Mouse (Mus musculus) left cerebral cortex, adult 8-10 months (tissue): ENCODE data around the gene Ppp1r37. TPM values are rescaled to one million over a fixed set of nuclear protein-coding genes. Genes with fewer than 3 reads are reported as not detected.
"Not testable (repeated sequence)": the region's sequence is repeated elsewhere in the genome, so short reads cannot be mapped to it uniquely, and the experiment has no call there.

ENCODE experiments used
- DNase-seq, 2 experiments: peaks; one replicate each; pipeline ENCODE4 v3.0.0; 2022; ENCODE audit warnings: low spot score in 2 of 2
- total RNA-seq, 4 experiments: library from RNA; stranded (reverse); gene quantifications; 2 replicates each; pipeline ENCODE4 v1.2.4; 2022

The Ppp1r37 gene
- total RNA-seq: 100 to 1,000 TPM; 118 to 134 (median 124) TPM

DNA sequence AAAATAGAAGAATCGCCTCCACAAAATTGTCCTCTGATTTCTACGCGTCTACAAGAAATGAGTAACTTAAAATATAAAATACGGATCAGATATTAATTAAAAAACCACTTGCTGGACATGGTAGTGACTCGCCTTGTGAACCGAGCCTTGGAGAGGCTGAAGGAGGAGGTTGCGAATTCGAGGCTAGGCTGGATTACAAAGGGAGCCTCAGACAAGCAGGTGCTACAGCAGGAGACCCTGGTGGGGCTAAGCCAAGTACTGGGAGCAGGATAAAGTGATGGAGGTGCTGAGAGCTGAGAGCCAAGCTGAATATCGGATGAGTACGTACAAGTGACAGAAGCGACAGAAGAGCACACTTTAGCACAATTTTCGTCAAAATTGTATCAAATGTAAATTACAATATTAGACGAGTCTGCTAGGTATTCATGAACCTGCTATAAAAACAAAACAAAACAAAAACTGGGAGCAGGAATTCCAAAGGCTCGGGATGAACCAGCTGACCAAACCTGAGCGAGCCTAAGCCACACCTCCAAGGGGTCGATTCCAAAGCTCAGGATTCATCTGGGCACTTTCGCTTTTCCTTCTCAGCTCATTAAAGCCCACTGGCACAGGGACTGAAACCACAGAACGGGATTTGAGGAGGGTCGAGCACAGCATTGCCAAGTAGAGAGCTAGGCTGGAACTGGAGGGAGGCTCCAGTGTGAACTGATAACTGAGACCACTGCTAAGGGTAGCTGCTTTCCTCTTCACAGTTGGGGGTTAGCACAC is at the start of gene Ppp1r37:
TSS of gene Ppp1r37 (minus strand) at position 434 of the 768 bp plus-strand sequence.
- no peak for DNase-seq

- no peak for DNase-seq
Observed at GRCm38 (mm10) chr7:19610969-19611368, 48.1 kb upstream of the Ppp1r37 start.

GRCm38 (mm10) chr7:19609641-19610332 is 46.9 kb upstream of the Ppp1r37 start:
- no peak for DNase-seq

DNA sequence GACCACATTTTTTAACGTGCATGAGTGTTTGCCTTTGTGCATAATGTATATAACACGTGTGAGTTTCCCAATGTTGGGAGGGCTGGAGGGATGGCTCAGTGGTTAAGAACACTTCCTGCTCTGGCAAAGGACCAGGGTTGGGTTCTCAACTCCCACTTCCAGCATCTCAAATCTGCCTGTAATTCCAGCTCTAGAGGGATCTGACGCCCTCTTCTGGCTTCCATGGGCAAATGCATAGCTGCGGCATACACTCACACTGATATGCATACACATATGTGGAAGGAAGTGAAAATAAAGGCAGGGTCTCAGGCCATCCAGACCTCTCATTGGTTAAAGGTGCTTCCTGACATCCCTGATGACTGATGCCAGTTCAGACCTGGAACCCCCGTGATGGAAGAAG is 44.4 kb upstream of the Ppp1r37 start:
- DNase-seq: no peak

GRCm38 (mm10) chr7:19604606-19605214 is 41.8 kb upstream of the Ppp1r37 start:
- not testable (repeated sequence) for DNase-seq

DNA sequence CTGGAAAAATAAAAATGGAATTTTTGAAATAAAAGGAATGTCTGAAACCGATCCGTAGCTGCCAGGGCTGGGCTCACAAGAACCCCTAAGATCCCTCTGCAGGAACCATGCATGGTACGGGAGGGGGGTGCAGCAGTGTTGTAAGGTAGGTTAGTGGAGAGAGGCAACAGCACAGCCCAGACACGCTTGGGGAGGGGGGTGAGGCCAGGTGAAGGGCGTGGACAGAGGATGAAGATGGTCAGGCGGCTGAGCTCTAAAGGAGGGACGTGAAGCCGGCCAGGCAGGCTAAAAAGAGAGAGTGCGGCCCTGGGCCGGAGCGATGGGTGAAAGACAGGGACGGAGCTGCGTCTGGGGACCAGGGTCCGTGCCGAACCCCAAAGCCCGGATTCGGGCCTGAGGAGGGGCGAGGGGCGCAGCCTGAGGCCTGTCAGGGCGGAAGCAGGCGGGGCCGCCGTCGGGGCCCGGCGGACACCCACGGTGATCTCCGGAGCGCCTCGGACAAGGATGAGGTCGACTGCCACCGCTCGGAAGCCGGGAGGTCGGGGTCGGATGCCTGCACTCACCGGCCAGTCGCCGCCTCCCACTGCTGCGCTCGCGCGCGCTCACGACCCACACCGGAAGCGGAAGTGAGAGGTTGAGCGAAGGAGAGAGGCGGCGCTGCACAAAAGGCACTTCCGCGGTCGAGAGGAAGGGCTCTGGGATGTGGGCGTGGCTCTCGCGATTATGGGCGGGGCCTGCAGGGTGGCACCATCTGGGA is 41.2 kb upstream of the Ppp1r37 start, which contains the start of gene Clasrp:
TSS of gene Clasrp (minus strand) at position 638 of the 757 bp plus-strand sequence.
- peak; percentile 84 to 93 for DNase-seq

- DNase-seq: no peak
Observed at GRCm38 (mm10) chr7:19603055-19603454, 40.2 kb upstream of the Ppp1r37 start.

DNA sequence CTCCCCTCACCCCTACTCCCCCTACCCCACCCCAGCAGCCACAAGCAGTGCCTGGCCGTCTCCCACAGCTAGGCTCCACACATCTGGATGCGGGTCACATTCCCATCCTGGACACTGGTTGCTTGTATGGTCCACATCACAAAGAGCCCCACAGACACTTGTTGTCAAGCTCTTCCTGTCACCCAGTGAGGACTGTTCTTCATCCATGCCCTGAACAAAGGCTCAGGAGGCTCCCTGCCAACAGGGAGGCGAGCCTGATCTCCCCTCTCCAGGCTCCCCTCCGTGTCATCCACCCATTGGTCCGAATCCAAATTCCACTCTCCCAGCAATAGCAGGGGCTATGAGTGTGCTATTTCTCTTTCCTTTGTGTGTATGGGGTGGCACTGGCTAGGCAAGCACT is 37.7 kb upstream of the Ppp1r37 start:
- DNase-seq: peak in 1 of 2 experiments; percentile 75

GRCm38 (mm10) chr7:19593061-19593730 is 30.3 kb upstream of the Ppp1r37 start:
- DNase-seq: no peak

DNA sequence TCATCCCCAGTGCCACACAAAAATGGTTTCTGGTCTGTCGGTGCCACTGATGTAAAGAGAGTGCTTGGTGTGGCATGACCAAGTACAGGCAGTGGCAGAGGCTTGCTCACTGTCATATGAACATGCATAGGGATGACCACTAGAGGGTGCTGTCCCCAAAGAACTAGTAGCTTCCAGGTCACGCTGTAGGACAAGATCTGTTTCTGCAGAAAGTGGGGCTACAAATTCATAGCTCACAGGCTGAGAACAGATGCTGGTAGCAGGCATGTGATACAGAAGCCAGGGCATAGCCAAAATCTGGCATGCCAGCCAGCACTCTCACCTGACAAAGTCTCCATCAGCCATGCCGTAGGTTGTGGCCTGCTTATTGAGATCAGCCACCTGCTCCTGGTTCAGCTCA is 27.0 kb upstream of the Ppp1r37 start:
- DNase-seq: peak in 1 of 2 experiments; percentile 76

- DNase-seq: no peak
Observed at GRCm38 (mm10) chr7:19589207-19589606, 26.3 kb upstream of the Ppp1r37 start.

- DNase-seq: no peak
Observed at GRCm38 (mm10) chr7:19586269-19586668, 23.4 kb upstream of the Ppp1r37 start.

DNA sequence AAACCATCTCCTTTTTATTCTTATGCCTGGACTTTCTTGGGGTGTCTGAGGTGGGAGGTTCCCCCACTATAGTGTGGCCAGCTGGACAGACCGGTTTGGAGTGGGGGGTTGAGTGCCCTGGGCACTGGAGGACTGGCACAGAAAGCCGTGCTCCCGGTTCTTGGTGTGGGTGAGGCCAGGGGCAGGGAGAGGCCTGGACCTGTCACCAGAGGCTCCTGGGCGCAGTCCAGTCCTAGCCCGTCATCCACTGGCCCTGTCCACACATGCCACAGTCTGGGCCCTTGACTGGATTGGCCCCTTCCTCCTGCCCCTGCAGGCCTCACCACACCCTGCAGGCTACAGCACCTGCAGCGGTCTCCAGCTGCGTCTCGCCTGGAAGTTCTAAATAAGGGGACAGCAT is 17.8 kb upstream of the Ppp1r37 start:
- DNase-seq: no peak

DNA sequence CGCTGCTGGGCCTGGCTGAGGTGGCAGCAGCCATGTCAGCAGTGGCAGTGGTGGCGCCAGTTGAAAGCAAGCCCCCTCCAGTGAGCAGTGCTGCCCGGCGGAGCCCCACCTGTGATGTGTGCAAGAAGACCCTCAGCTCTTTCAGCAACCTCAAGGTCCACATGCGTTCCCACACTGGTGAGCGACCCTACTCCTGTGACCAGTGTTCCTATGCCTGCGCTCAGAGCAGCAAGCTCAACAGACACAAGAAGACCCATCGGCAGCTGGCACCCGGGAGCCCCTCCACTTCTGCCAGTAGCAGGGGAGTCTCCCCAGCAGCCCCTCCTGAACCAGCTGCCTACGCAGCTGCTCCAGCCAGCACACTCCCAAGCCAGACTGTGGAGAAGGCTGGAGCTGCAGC is 16.9 kb upstream of the Ppp1r37 start:
- no peak for DNase-seq

- DNase-seq: no peak
Observed at GRCm38 (mm10) chr7:19578436-19578835, 15.6 kb upstream of the Ppp1r37 start.

- DNase-seq: no peak
Observed at GRCm38 (mm10) chr7:19577877-19578414, 15.1 kb upstream of the Ppp1r37 start.

DNA sequence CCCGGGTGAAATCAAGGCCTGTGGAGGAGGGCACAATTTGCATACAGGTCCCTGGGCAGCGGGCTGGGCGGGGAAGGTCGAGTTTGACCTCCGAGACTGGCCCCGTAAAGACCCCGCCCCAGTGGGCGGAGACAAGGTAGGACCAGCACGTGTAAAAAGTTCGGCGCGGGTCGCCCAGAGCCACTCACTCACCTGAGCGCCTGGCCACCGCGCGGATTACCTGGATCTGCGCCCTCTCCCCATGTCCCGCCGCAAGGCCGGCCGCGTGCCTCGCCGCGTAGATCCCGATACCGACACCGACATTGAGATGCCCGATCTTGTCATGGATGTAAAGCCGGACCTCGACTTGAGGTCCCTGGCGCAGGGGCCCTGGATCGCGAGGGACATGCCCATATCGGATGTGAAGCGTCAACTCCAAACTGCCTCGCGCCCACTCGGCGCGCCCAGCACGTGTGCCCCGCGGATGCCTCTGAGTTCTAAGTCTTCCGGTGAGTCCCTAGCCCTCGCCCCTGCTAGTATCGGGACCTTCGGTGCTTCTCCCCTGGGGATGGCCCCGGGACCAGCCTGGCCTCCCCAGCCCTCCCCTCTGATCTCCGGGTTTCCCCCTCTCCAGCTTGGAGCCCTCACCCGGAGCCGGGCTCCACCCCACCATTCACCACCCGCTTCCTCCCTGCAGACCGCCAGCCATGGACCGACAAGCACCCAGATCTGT is 14.4 kb upstream of the Ppp1r37 start, which contains the start of the genes Zfp296 and Gemin7:
TSS of gene Zfp296 (plus strand) at position 147 of the 712 bp plus-strand sequence.
TSS of gene Gemin7 (minus strand) at position 455 of the 712 bp plus-strand sequence.
- DNase-seq: no peak

GRCm38 (mm10) chr7:19575559-19575958 is 12.7 kb upstream of the Ppp1r37 start:
- no peak for DNase-seq

DNA sequence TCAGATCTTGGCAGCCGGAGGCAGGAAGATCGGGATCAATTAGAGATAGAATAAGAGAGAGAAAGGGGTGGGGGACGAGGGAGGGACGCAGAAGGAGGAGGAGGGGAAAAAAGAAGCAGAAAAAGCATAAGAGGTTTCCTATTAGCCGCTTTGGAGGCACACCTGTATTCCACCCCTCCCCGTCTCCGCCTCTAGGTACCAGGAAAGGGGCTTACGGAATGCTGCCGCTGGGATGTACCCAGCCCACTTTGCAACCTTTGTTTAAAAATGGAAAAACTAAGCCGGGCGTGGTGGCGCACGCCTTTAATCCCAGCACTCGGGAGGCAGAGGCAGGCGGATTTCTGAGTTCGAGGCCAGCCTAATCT is 10.9 kb upstream of the Ppp1r37 start:
- no peak for DNase-seq
